Mouse (Mus musculus): ENCODE results near the gene Pou2f3. TPM values are rescaled to one million over a fixed set of nuclear protein-coding genes. Genes with fewer than 3 reads are reported as not detected.
A peak's percentile ranks its signal among the peaks of the same experiment; 100 is the strongest.

The Pou2f3 gene
- total RNA-seq (2015; ENCODE audit: low replicate concordance) = not detected in 2 replicates
- total RNA-seq (2017; ENCODE audit: low replicate concordance) = not detected in 2 replicates

- ATAC-seq (replicated peaks; ENCODE audit: low FRiP score, poor library complexity, severe bottlenecking) = no peak
Measured at GRCm38 (mm10) chr9:43210190-43210682, at the start of gene Pou2f3. TSS of gene Pou2f3 (minus strand) at chr9:43210369.

GRCm38 (mm10) chr9:43253271-43253681 lies 43.1 kb upstream of the Pou2f3 start:
- ATAC-seq (replicated peaks; ENCODE audit: low FRiP score, poor library complexity, severe bottlenecking) = no peak

GRCm38 (mm10) chr9:43252790-43253189 lies 42.6 kb upstream of the Pou2f3 start:
- ATAC-seq (replicated peaks; ENCODE audit: low FRiP score, poor library complexity, severe bottlenecking) = no peak

- no peak for ATAC-seq (replicated peaks; ENCODE audit: low FRiP score, poor library complexity, severe bottlenecking)
Measured at GRCm38 (mm10) chr9:43251786-43252185, 41.6 kb upstream of the Pou2f3 start.

DNA sequence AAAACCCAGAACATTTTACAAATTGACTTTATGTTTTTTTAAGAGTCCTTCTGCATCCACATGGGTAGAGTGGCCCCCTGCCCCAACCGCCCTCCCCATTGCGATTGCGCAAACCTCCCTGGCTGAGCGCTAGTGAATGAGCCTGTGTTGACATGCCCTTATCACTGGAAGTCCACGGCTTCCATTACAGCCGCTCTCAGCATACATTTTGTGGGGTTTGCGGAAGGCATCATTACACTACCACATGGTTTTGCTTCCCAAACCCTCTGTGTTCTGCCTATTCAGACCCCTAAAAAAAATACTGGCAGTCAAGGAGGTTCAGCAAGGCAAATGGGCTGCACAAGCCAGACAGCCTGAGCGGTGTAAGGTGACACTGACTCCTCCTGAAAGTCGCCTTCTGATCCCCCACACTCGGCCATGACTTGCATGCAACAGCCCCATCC lies 36.6 kb upstream of the Pou2f3 start:
- no peak for ATAC-seq (replicated peaks; ENCODE audit: low FRiP score, poor library complexity, severe bottlenecking)

GRCm38 (mm10) chr9:43245801-43246570 lies 35.8 kb upstream of the Pou2f3 start:
- no peak for ATAC-seq (replicated peaks; ENCODE audit: low FRiP score, poor library complexity, severe bottlenecking)

GRCm38 (mm10) chr9:43242432-43242831 lies 32.3 kb upstream of the Pou2f3 start:
- no peak for ATAC-seq (replicated peaks; ENCODE audit: low FRiP score, poor library complexity, severe bottlenecking)

GRCm38 (mm10) chr9:43241970-43242369 lies 31.8 kb upstream of the Pou2f3 start:
- no peak for ATAC-seq (replicated peaks; ENCODE audit: low FRiP score, poor library complexity, severe bottlenecking)

GRCm38 (mm10) chr9:43241291-43241690 lies 31.1 kb upstream of the Pou2f3 start:
- no peak for ATAC-seq (replicated peaks; ENCODE audit: low FRiP score, poor library complexity, severe bottlenecking)

GRCm38 (mm10) chr9:43240594-43240900 lies 30.4 kb upstream of the Pou2f3 start:
- no peak for ATAC-seq (replicated peaks; ENCODE audit: low FRiP score, poor library complexity, severe bottlenecking)

DNA sequence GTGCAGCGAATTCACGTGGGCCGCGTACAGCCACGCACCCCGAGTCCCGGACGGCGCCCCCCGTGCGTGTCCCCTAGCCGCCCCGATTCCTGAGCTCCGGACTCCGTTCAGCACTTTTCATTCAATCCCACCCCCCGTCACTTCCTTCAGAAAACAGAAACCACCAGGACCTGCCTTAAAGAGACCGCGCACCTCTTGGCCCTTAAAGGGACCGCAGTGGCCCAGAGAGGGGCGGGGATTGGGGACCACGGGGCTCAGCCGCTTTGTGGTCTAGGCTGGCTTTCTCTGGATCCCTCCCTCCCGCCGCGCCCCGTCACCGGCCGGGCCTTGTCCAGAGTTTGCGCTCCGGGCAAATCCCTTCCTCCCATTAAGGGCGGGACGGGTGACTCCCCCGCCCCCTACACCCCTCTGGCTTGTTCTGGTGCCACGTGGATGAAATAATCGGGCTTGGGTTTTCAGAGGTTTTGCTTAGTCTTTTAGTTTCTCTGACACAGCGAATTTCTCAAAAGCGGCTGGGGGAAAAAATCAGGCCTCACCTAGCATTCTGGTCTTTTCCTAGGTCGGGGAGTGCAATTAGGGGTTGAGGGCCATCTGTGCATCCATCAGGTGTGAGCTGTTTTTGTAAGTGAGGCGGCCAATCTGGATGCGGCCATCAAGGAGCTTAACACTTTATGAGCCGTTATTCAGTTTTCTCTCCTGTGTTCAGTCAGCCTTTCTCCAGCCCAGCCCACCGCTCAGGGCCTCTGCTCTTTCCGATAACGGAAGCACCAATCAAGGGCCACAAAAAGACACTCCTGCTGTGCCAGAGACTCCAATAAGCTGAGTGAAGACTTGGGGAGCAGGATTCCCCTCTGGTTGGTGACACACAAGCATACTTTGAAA lies 29.8 kb upstream of the Pou2f3 start, which contains the start of gene Oaf:
Gene Oaf (minus strand): TSS at position 200 of the 882 bp plus-strand sequence.
- peak; percentile 71 for ATAC-seq (replicated peaks; ENCODE audit: low FRiP score, poor library complexity, severe bottlenecking)

DNA sequence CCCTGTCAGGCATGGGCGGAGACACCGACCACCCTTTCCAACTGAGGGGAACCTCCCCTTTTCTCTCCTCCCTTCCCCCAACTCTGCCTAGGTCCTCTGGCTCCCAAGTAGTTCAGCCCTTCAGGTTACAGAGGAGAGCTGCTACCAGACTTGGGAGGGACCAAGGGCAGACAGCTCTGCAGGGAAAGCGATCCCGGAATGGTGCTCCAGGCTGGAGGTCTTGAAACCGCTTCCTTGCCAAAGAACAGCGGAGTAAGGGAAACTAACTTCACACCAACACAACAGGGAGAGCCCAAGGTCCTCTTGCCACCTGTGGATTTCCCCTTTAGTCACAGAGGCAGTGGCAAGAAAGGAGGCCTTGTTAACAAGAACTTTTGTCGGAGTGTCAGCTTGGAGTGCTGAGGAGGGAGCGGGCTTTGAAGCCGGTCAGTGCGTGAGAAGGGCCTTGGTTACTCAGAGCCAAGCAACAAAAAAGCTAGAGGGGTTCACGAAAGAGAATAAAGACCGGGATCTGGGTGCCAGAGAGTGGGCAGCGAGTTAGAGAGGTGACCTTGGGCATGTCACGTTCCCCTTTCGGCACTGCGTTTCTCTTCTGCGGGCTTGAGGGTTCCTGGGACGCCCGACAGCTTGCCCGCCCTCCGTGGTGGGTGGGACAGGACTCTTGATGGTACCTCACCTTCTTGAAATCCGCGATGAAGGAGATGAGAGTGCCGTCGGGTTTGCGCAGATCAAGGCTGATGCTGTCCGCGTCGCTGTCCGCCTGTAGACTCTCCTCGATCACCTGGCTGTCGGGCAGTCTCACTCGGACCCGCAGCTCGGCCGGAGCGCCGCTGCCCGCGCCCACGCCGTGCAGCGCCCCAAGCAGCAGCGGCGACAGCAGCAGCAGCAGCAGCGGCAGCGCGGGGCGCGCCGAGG lies 28.7 kb upstream of the Pou2f3 start:
- ATAC-seq (replicated peaks; ENCODE audit: low FRiP score, poor library complexity, severe bottlenecking) = 0 out of 2 replicates have a peak, but pooled peaks have one; percentile 6

DNA sequence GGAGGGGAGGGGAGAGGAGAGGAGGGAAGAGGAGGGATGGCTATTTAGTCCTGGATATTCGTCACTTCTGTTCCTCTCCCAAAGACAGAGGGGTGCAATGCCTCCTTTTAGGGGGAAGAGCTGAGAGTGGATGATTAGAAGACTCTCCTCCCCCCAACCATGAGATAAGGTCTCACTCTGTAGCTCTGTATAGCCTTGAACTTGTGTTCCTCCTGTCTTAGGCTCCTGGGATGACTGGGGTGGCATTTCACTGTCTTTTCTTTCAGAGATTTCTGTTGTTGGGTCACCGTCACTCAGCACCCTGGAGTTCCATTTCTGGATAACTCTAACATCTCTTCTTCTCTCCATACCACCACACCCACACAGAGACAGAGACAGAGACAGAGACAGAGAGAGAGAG lies 28.0 kb upstream of the Pou2f3 start:
- no peak for ATAC-seq (replicated peaks; ENCODE audit: low FRiP score, poor library complexity, severe bottlenecking)

- no peak for ATAC-seq (replicated peaks; ENCODE audit: low FRiP score, poor library complexity, severe bottlenecking)
Measured at GRCm38 (mm10) chr9:43237111-43237775, 27.1 kb upstream of the Pou2f3 start.

GRCm38 (mm10) chr9:43236576-43236975 lies 26.4 kb upstream of the Pou2f3 start:
- ATAC-seq (replicated peaks; ENCODE audit: low FRiP score, poor library complexity, severe bottlenecking) = no peak

DNA sequence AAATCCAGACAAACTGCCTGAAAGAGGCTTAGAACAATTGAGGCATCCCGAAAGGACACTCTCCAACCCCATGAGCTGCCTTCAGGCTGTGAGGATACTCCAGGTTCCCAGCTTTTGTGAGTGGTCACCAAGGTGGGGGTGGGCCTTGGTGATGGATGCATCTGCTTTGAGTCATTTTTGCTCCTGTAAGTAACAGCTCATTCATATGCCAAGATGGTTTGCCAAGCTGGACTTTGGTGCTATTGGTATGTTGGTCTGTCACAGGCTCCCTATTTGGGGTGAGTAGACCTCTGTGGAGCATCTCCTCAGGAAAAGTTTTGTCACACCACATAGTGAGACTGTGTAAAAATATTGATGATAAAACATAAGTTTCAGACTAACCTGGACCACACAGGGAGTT lies 25.9 kb upstream of the Pou2f3 start:
- no peak for ATAC-seq (replicated peaks; ENCODE audit: low FRiP score, poor library complexity, severe bottlenecking)

GRCm38 (mm10) chr9:43235336-43235735 lies 25.2 kb upstream of the Pou2f3 start:
- ATAC-seq (replicated peaks; ENCODE audit: low FRiP score, poor library complexity, severe bottlenecking) = no peak

DNA sequence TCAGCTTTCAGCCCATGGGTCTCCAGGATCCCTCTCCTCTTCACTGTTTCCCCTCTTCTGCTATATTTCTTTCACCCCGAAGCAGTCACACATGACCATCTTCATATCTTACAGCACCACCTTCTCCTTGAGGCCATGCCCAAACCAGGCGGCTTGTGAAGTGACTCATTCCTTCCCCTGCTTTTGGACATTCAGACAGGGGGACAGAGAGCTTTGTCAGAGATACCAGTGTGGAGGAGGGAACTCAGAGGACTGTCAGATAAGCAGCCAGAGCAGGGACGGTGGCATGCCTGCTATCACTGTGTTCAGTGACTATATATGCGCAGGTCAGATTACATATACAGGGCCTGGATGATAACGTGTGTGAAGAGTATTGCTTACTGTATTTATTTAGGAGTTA lies 24.3 kb upstream of the Pou2f3 start:
- ATAC-seq (replicated peaks; ENCODE audit: low FRiP score, poor library complexity, severe bottlenecking) = peak; percentile 75

GRCm38 (mm10) chr9:43233515-43233914 lies 23.3 kb upstream of the Pou2f3 start:
- ATAC-seq (replicated peaks; ENCODE audit: low FRiP score, poor library complexity, severe bottlenecking) = no peak
